Mouse (Mus musculus): ENCODE measurements around the gene Cdc27. TPM values are rescaled to one million over a fixed set of nuclear protein-coding genes. Genes with fewer than 3 reads are reported as not detected.

Gene Cdc27
- total RNA-seq, 4 experiments from 2014 or later = 27.6 to 31.0 (median 29.0) TPM

GRCm38 (mm10) chr11:104488292-104488691 lies 62.1 kb downstream of the Cdc27 start:
- DNase-seq (ENCODE audit: low spot score in 2 of 2) = no peak

- no peak for DNase-seq (ENCODE audit: low spot score in 2 of 2)
These were observed 68.4 kb downstream of the Cdc27 start for GRCm38 (mm10) chr11:104481971-104482370.

GRCm38 (mm10) chr11:104479505-104479904 lies 70.9 kb downstream of the Cdc27 start:
- DNase-seq (ENCODE audit: low spot score in 2 of 2) = no peak

GRCm38 (mm10) chr11:104469371-104469835 lies 81.0 kb downstream of the Cdc27 start:
- peak; percentile 76 to 83 for DNase-seq (ENCODE audit: low spot score in 2 of 2)

GRCm38 (mm10) chr11:104468751-104469268 lies 81.6 kb downstream of the Cdc27 start, which contains the start of gene Kansl1:
Gene Kansl1, minus strand, starts transcription at chr11:104468861.
- peak; percentile 2 to 6 for DNase-seq (ENCODE audit: low spot score in 2 of 2)

- no peak for DNase-seq (ENCODE audit: low spot score in 2 of 2)
These were observed 82.7 kb downstream of the Cdc27 start for GRCm38 (mm10) chr11:104467698-104468097.

GRCm38 (mm10) chr11:104461551-104461950 lies 88.9 kb downstream of the Cdc27 start:
- peak in 1 of 2 experiments; percentile 11 for DNase-seq (ENCODE audit: low spot score in 2 of 2)

GRCm38 (mm10) chr11:104459671-104460070 lies 90.7 kb downstream of the Cdc27 start:
- no peak for DNase-seq (ENCODE audit: low spot score in 2 of 2)

- DNase-seq (ENCODE audit: low spot score in 2 of 2) = no peak
These were observed 91.9 kb downstream of the Cdc27 start for GRCm38 (mm10) chr11:104458507-104458906.

Other genes with a start within 250 kb of the Cdc27 start
- gene Kansl1, start 81.8 kb downstream of the Cdc27 start, total RNA-seq (2022) = 10 to 100 TPM; 18.5 to 22.2 (median 20.7) TPM
- 1 to 10 TPM; 7.5 to 9.2 (median 8.3) TPM for gene Myl4, start within 50 bp of the Cdc27 start, total RNA-seq (2022)
- gene Itgb3, start 57.4 kb upstream of the Cdc27 start, total RNA-seq (2022) = under 1 TPM; 0.36 to 0.70 (median 0.54) TPM
- gene Gm11639, start 135.1 kb upstream of the Cdc27 start, total RNA-seq (2022) = under 1 TPM in 1 of 4 experiments, not detected in 3; 0.02 TPM

All from gastrocnemius, adult 8-10 months (tissue).